Mouse (Mus musculus): Measurements from ENCODE around the gene Osbpl3. TPM values are rescaled to one million over a fixed set of nuclear protein-coding genes. Genes with fewer than 3 reads are reported as not detected.

The Osbpl3 gene
- 14.5 and 15.6 TPM in 2 replicates for polyA plus RNA-seq (2015; fragmentation: Nextera tagmentation; extraction: Ambion mirVana)

DNA sequence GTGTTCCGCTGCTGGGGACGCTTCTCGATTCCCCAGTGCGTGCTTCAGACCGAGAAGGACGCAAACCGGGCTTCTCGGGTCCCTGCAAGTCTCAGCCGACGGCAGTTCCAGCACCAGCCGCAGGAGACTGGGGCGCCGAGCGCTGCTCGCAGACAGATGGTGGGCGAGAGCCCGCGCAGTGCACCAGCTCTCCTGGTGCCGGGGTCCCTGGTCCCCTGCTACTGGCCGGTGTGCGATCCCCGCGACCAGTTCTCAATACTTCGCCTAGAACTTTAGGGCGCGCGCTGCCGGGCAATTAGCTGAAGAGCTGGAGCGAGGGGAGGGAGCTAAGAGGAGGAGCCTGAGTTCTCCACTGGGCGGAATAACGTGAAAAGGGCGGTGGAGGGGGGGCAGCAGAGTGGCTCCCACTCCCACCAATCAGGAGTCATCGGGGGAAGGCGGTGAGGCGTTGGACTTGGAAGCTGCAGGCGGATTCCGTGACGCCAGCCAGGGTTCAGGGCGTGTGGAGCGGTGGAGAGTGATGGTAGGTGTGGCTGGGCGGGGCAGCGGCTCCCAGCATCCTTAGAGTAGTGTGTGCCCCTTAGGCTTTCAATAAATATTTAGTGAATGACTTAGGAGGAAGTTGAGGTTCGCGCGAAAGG, at the start of gene Osbpl3:
TSS of gene Osbpl3 (minus strand) at position 373 of the 641 bp plus-strand sequence.
- peak within 1 kb of the TSS; percentile 93 for H3K27ac ChIP-seq (replicated peaks)
- H3K36me3 ChIP-seq (ENCODE audit: control insufficient read depth, insufficient read depth, low read length) = no peaks in the 10 kb centered on the region
- no peaks in the 10 kb centered on the region; the same call in none of the 2 replicates for H3K4me1 ChIP-seq (replicated peaks; ENCODE audit: control insufficient read depth, insufficient read depth)
- no peaks in the 10 kb centered on the region for H3K9me3 ChIP-seq (ENCODE audit: control insufficient read depth, low read length)
- peak within 1 kb of the TSS; percentile 90 for H3K4me2 ChIP-seq (replicated peaks; ENCODE audit: low read depth)
- no peaks in the 10 kb centered on the region for H3K27me3 ChIP-seq (ENCODE audit: control insufficient read depth, insufficient read depth, low read length)
- DNase-seq (ENCODE audit: low spot score) (peak; percentile 98), ATAC-seq (ENCODE audit: low FRiP score, low TSS enrichment) (peak; percentile 96)
- under 1% methylated on average over 45 of the region's 45 CpGs for WGBS
- peak within 1 kb of the TSS; percentile 78 for H3K9ac ChIP-seq (ENCODE audit: low read length)
- TF ChIP-seq CTCF (IDR thresholded peaks at IDR 0.05; ENCODE audit: low read depth) (peak; percentile 71), EP300 (optimal IDR thresholded peaks at IDR 0.05) (no peak)
- H3K4me3 ChIP-seq (ENCODE audit: low read depth, low read length) = peak within 1 kb of the TSS; percentile 80

DNA sequence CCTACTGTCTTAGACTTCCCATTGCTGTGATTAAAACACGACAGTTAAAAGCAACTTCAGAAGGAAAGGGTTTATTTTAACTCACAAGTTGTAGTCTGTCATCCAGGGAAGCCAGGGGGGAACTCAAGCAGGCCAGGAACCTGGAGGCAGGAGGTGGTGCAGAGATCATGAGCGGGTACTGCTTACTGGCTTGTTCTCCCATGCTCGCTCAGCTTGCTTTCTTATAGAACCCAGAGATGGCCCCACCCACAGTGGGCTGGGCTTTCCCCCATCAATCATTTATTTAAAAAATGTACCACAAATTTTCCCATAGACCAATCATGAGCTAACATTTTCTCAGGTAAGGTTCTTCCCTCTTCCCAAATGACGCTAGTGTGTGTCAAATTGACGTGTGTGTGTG, 49.5 kb upstream of the Osbpl3 start:
- H3K4me1 ChIP-seq (replicated peaks; ENCODE audit: control insufficient read depth, insufficient read depth) = no peaks in the 10 kb centered on the region; the same call in 1 of the 2 replicates
- no peak overlapping the region for H3K4me3 ChIP-seq (ENCODE audit: low read depth, low read length)
- no peak overlapping the region for H3K4me2 ChIP-seq (replicated peaks; ENCODE audit: low read depth)
- DNase-seq (ENCODE audit: low spot score) = no peak
- H3K9ac ChIP-seq (ENCODE audit: low read length) = no peak overlapping the region
- WGBS = 80% methylated on average over 5 of the region's 5 CpGs
- TF ChIP-seq EP300 (optimal IDR thresholded peaks at IDR 0.05) (no peak), CTCF (IDR thresholded peaks at IDR 0.05; ENCODE audit: low read depth) (no peak)
- ATAC-seq (ENCODE audit: low FRiP score, low TSS enrichment) = no peak
- no peaks in the 10 kb centered on the region for H3K27me3 ChIP-seq (ENCODE audit: control insufficient read depth, insufficient read depth, low read length)
- no peaks in the 10 kb centered on the region for H3K36me3 ChIP-seq (ENCODE audit: control insufficient read depth, insufficient read depth, low read length)
- no peaks in the 10 kb centered on the region for H3K9me3 ChIP-seq (ENCODE audit: control insufficient read depth, low read length)
- no peak overlapping the region for H3K27ac ChIP-seq (replicated peaks)

DNA sequence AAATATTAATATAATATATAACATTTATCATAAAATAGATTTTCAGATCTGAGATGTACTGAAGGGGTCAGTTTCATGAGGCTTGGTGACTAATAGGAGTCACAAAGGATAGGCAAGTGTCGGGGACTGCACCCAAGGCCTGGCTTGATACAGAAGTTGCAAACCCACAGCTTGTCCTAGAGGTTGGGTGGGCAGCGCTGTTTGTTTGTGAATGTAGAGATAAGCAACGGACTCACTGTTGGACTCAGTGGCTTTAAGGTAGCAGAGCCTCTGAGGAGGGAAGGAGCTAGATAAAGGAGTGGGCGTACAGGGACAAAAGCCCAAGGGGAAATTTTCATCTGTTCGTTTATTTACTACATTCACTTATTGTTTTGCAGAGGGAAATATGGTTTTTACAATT, 48.7 kb upstream of the Osbpl3 start:
- TF ChIP-seq CTCF (IDR thresholded peaks at IDR 0.05; ENCODE audit: low read depth) (no peak), EP300 (optimal IDR thresholded peaks at IDR 0.05) (no peak)
- WGBS = 71% methylated on average over 5 of the region's 5 CpGs
- no peak overlapping the region for H3K27ac ChIP-seq (replicated peaks)

DNA sequence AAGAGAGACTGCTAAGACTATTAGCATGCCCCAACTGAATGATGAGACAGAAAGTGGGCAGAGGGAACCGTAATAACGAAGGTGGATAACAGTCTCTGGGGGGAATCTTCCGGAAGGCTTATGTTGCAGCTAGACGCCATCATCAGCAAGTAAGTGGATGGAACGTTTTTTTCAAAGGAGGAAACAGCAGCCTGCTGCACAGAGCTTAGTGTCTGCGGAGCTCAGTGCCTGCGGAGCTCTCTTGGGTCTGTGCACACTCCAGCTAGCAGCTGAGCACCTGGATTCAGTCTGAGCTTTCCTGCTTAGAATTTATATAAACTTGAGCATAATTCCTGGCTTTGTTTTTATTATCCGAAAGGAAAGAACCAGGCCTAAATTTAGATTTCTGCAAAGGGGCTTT, 47.8 kb upstream of the Osbpl3 start:
- Histone ChIP-seq H3K27me3 (ENCODE audit: control insufficient read depth, insufficient read depth, low read length) (no peaks in the 10 kb centered on the region), H3K4me3 (ENCODE audit: low read depth, low read length) (no peak overlapping the region), H3K4me2 (replicated peaks; ENCODE audit: low read depth) (no peak overlapping the region), H3K4me1 (replicated peaks; ENCODE audit: control insufficient read depth, insufficient read depth) (no peaks in the 10 kb centered on the region; the same call in 1 of the 2 replicates), H3K9me3 (ENCODE audit: control insufficient read depth, low read length) (no peaks in the 10 kb centered on the region), H3K9ac (ENCODE audit: low read length) (no peak overlapping the region), H3K36me3 (ENCODE audit: control insufficient read depth, insufficient read depth, low read length) (no peaks in the 10 kb centered on the region), H3K27ac (replicated peaks) (no peak overlapping the region; the same call in 1 of the 2 replicates)
- 27% methylated on average over 8 of the region's 8 CpGs for WGBS
- DNase-seq (ENCODE audit: low spot score) = no peak
- ATAC-seq (ENCODE audit: low FRiP score, low TSS enrichment) = no peak
- no peak for TF ChIP-seq CTCF (IDR thresholded peaks at IDR 0.05; ENCODE audit: low read depth)
- no peak for TF ChIP-seq EP300 (optimal IDR thresholded peaks at IDR 0.05)

More for the DNA sequence above, 48.7 kb upstream of the Osbpl3 start:
- Histone ChIP-seq H3K4me3 (ENCODE audit: low read depth, low read length) (no peak overlapping the region), H3K27me3 (ENCODE audit: control insufficient read depth, insufficient read depth, low read length) (no peaks in the 10 kb centered on the region), H3K9me3 (ENCODE audit: control insufficient read depth, low read length) (no peaks in the 10 kb centered on the region), H3K4me2 (replicated peaks; ENCODE audit: low read depth) (no peak overlapping the region), H3K9ac (ENCODE audit: low read length) (no peak overlapping the region), H3K4me1 (replicated peaks; ENCODE audit: control insufficient read depth, insufficient read depth) (no peaks in the 10 kb centered on the region; the same call in 1 of the 2 replicates), H3K36me3 (ENCODE audit: control insufficient read depth, insufficient read depth, low read length) (no peaks in the 10 kb centered on the region)
- ATAC-seq (ENCODE audit: low FRiP score, low TSS enrichment) = no peak
- no peak for DNase-seq (ENCODE audit: low spot score)

DNA sequence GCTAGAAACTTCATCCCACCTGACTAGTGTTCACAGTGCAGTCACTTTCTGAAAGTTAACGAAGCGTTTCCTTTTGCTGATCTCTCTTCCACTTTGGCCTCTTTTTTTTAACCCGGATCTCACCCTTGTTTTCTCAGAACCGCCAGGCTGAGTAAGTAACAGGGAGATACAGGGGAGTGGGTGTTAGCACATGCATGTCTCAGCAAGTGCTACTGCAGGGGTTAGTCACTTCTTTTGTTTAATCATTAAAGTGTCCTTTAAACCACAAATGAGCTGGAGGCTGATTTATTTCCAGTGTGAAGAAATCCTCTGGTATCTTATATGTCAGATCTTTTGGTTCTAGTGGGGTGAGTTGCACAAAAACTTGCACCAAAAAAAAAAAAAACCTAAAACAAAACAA, 47.0 kb upstream of the Osbpl3 start:
- WGBS = 50% methylated on average over 4 of the region's 4 CpGs
- H3K4me3 ChIP-seq (ENCODE audit: low read depth, low read length) = no peak overlapping the region
- DNase-seq (ENCODE audit: low spot score) (no peak), ATAC-seq (ENCODE audit: low FRiP score, low TSS enrichment) (peak; percentile 75)
- no peaks in the 10 kb centered on the region for H3K9me3 ChIP-seq (ENCODE audit: control insufficient read depth, low read length)
- no peak overlapping the region for H3K4me2 ChIP-seq (replicated peaks; ENCODE audit: low read depth)
- H3K27ac ChIP-seq (replicated peaks) = no peak overlapping the region
- no peak overlapping the region for H3K9ac ChIP-seq (ENCODE audit: low read length)
- H3K27me3 ChIP-seq (ENCODE audit: control insufficient read depth, insufficient read depth, low read length) = no peaks in the 10 kb centered on the region
- no peaks in the 10 kb centered on the region; the same call in 1 of the 2 replicates for H3K4me1 ChIP-seq (replicated peaks; ENCODE audit: control insufficient read depth, insufficient read depth)
- no peaks in the 10 kb centered on the region for H3K36me3 ChIP-seq (ENCODE audit: control insufficient read depth, insufficient read depth, low read length)
- TF ChIP-seq CTCF (IDR thresholded peaks at IDR 0.05; ENCODE audit: low read depth) = no peak
- TF ChIP-seq EP300 (optimal IDR thresholded peaks at IDR 0.05) = no peak

DNA sequence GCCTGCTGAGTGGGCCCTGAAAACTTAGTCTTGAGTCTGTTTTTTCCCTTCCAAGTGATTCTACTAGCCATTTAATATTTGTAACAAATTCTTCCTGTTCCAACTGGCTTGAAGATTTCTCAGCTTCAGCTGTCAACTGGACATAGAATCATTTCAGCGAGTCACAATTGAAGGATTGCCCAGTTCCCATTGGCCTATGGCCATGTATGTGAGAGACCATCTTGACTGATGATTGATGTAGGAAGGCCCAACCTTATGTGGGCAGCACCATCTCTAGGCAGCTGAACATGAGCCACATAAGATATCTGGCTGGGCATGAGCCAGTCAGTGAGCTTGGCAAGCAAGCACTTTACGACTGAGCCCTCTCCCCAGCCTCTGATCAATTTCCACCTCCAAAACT, 42.3 kb upstream of the Osbpl3 start:
- ATAC-seq (ENCODE audit: low FRiP score, low TSS enrichment) = no peak
- no peaks in the 10 kb centered on the region for H3K27me3 ChIP-seq (ENCODE audit: control insufficient read depth, insufficient read depth, low read length)
- no peak overlapping the region for H3K9ac ChIP-seq (ENCODE audit: low read length)
- H3K4me3 ChIP-seq (ENCODE audit: low read depth, low read length) = no peak overlapping the region
- 86% methylated on average over 2 of the region's 2 CpGs for WGBS
- H3K4me2 ChIP-seq (replicated peaks; ENCODE audit: low read depth) = no peak overlapping the region
- no peak overlapping the region for H3K27ac ChIP-seq (replicated peaks)
- no peak for DNase-seq (ENCODE audit: low spot score)
- TF ChIP-seq EP300 (optimal IDR thresholded peaks at IDR 0.05) (no peak), CTCF (IDR thresholded peaks at IDR 0.05; ENCODE audit: low read depth) (no peak)
- no peaks in the 10 kb centered on the region for H3K36me3 ChIP-seq (ENCODE audit: control insufficient read depth, insufficient read depth, low read length)
- no peaks in the 10 kb centered on the region for H3K9me3 ChIP-seq (ENCODE audit: control insufficient read depth, low read length)
- H3K4me1 ChIP-seq (replicated peaks; ENCODE audit: control insufficient read depth, insufficient read depth) = no peaks in the 10 kb centered on the region

Data from stomach, postnatal 0 days (tissue).